Mouse (Mus musculus): ENCODE data around the gene Cul5. TPM values are rescaled to one million over a fixed set of nuclear protein-coding genes. Genes with fewer than 3 reads are reported as not detected.

The Cul5 gene
- 77.5 and 79.0 TPM in 2 replicates for polyA plus RNA-seq (2021; fragmentation: Nextera tagmentation)
- long read RNA-seq, experiment 1, partial matches to known transcripts: 120 of 164 reads
- long read RNA-seq, experiment 1, other reads (novel, unspliced or antisense): 41 of 164 reads
- long read RNA-seq, experiment 2, transcript Cul5-201 (19 exons, 3,585 nt): major isoform, 53 of 159 reads
- long read RNA-seq, experiment 2, partial matches to known transcripts: 76 of 159 reads
- long read RNA-seq, experiment 2, other reads (novel, unspliced or antisense): 30 of 159 reads

DNA sequence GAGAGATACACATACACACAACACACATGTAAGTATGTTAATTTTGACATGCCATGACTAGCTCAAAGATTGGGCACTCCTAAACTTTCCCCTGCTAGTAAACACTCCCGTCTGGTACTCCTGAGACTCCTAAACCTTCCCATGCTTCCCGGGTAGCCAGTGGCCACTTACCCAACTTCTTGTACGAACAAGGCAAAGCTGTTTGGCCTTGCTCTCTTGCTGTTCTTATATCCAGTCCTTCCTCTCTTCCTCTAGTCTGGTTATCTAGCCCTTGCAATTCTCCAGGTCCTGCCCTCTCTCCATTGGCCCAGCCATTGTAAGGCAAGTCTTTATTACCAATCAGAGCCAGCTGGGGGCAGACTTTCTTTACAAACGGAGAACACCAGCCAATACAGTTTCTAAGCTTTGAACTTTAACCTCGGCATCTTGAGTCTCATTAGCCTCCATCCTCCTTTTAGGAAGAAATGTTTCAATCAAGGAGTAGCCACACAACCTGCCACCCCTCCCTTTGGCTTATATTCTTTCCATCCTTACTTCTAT is at the start of gene Cul5:
Gene Cul5 (minus strand): TSS at position 335 of the 540 bp plus-strand sequence.

DNA sequence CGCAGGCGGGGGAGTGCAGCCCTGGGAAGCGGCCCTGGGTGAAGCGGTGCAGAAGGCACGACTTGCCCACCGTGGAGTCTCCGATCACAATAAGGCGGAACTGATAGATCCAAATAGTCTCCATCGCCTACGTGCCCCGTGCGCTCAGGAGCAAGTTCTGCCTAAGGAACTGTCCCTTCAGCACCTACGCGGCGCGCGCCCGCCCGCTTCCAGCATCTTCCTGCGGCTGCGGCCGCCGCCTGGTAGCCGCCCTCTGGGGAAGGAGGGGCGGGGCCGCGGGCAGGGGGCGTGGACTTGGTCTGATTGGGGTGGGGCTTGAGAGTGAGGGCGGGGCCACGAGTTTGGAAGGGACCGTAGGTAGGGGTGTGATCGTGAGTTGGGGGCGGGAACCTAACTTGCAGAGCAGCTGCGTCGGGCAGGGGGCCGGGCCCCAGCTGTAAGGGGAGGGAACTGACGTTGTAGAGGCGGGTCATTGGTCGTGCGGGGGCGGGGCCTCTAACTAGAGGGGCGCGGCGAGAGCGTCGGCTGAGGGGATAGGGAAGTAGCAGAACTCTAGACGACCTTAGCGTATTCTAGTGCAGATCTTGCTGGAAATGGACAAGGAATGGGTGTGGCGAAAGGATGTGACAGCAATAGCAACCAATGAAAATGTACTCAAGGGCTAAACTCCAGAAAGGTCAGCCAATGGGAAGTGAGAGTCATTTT is 36.3 kb upstream of the Cul5 start, which contains the start of gene Rab39:
Gene Rab39 (minus strand): TSS at position 241 of the 705 bp plus-strand sequence.

DNA sequence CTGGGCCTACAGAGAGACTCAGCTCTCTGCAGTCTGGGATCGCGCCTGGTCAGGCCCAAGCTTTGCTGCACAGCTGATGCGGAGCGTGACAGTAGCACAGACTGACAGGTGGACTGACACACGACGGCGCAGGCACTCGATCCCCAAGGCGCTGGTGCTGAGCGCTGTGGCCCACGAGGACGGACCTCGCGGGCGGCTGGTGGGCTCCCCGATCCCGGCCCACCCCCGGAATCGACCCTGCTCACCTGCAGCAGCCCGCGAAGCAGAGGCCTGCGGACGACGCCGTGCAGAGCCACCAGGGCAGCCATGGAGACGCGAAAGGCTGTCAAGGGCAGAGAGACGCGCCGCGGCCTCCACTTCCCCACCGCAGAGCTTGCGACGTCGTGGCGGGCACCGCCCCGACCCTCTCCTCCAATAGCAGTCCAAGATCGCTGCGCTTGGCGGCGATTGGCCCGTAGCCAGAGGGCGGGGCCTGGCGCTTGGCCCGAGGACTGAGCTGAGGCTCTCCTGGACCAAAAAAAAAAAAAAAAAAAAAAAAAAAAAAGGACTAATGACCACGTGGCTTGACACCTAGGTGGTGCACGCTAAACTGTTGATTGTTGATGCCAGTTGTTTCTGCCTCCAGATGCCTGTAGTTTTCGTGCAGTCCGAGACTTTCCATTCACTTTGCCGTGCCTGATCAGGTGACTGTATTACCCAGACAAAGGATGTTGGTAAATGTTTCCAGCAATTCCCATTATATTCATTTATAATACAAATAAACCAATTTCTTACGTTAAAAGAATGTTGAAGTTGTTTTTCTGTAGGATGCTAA is 59.6 kb downstream of the Cul5 start, which contains the start of gene Acat1:
Gene Acat1 (minus strand): TSS at position 415 of the 814 bp plus-strand sequence.

Other genes with a start within 250 kb of the Cul5 start
- gene Atm, start 133.3 kb downstream of the Cul5 start, polyA plus RNA-seq (2021; fragmentation: Nextera tagmentation): 3.4 and 4.3 TPM in 2 replicates
- gene Npat, start 133.0 kb downstream of the Cul5 start, polyA plus RNA-seq (2021; fragmentation: Nextera tagmentation): 5.8 and 6.6 TPM in 2 replicates
- gene Acat1, start 59.6 kb downstream of the Cul5 start, polyA plus RNA-seq (2021; fragmentation: Nextera tagmentation): 58.9 and 61.5 TPM in 2 replicates
- gene Rab39, start 36.2 kb upstream of the Cul5 start, polyA plus RNA-seq (2021; fragmentation: Nextera tagmentation): 0.60 and 0.65 TPM in 2 replicates
- gene Slc35f2, start 101.5 kb upstream of the Cul5 start, polyA plus RNA-seq (2021; fragmentation: Nextera tagmentation): 3.4 and 3.6 TPM in 2 replicates
- gene Sln, start 180.2 kb upstream of the Cul5 start, polyA plus RNA-seq (2021; fragmentation: Nextera tagmentation): 7.0 and 8.2 TPM in 2 replicates

Measured in layer of hippocampus, adult 6 months (tissue).